Mouse (Mus musculus) ES-CJ7 (cell line): ENCODE measurements at regions not wholly inside any gene's neighbourhood (a gene's known extent, or its start where the extent isn't known, plus 50 kb on each side); places are given as distances from the start of the nearest gene placed in this dataset.
A peak's percentile ranks its signal among the peaks of the same experiment; 100 is the strongest.

Source experiments
- DNase-seq: peaks from one replicate; pipeline ENCODE4 v3.0.0; 2011; ENCODE audit warnings: low read depth, low spot score

- peak; percentile 41 for DNase-seq
These were observed 578.4 kb downstream of the Nsun3 start for GRCm38 (mm10) chr16:62208191-62208590.

GRCm38 (mm10) chr16:62182988-62183387 is 603.6 kb downstream of the Nsun3 start:
- no peak for DNase-seq
